Mouse (Mus musculus): ENCODE measurements around the gene Strada.
A peak's percentile ranks its signal among the peaks of the same experiment; 100 is the strongest.

Gene Strada

DNA sequence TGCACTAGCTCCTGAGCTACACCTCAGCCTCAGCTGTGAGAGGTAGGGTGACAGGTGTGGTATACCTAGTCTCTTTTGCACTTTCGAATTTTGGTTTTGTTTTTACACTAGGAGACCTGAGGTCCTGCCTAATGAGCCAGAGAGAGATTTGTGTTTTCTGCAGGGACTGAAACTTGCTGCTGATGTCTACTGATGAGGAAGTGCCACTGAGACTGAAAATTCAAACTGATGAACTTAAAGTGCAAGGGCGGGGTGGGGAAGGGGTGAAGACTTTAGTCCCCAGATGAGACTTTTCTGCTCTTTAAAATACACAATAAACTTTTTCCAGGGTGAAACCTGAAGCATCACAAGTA is 21.5 kb downstream of the Strada start:
- no peak for DNase-seq

DNA sequence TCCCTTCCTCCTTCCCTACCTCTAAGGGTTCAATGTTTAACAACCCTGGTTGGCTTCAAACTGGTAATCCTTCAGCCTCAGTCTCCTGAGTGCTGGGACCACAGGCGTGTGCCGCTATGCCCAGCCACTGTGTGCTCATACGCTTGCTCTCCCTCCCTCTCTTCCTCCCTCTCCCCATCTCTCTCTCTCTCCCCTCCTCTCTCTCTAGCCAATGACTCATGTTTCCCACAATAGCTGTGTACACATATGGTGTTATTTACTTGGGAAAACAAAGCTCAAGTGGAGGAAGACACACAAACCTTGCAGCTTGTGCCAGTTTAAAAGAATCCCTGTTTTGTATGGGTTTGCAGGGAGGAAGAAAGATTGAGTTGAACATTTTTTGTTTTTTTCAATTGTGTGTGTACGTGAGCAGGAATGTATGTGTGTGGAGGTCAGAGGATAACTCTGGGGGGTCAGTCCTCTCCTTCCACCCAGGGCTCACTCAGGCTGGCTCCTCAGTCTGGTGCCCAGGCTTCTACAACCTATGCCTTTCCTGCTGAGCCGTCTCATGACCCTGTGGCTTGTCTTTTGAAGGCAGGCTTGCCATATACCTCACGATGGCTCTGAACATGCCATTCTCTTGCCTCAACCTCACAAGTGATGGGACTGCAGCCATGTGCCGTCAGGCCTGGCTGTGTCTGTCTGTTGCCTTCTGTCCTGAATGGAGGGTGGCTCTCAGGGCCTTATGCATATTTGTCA is 22.1 kb downstream of the Strada start:
- no peak for DNase-seq

DNA sequence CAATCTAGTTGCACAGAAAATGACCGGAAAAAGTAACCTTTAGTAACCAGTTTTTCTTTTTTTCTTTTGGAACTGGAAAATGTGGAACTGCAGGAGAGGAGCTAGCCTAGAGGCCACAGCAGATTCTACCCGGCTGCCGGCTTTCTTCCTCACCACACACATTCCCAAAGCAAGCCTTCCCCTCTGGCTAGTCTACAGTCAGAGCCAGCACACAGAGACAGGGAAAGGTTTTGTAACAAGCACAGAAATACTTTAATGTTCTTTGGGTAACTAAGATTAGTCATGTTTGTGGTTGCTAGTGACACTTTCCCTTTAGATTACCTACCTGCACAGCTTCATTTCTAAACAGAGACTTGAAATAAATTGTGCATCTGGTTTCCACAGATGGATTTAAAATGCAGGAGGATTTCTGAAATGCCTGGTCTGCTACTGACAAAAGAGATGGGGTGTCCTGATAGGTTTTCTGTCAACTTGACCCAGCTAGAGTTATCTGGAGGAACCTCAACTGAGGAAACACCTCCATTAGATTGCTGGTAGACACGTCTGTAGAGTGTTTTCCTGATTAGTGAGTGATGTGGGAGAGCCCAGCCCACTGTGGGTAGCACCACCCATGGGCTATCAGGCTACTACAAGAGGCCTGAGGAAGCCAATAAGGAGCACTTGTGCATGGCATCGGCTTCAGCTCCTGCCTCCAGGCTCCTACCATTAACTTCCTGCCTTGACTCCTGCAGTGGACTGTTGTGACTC is 23.8 kb downstream of the Strada start:
- DNase-seq: no peak

DNA sequence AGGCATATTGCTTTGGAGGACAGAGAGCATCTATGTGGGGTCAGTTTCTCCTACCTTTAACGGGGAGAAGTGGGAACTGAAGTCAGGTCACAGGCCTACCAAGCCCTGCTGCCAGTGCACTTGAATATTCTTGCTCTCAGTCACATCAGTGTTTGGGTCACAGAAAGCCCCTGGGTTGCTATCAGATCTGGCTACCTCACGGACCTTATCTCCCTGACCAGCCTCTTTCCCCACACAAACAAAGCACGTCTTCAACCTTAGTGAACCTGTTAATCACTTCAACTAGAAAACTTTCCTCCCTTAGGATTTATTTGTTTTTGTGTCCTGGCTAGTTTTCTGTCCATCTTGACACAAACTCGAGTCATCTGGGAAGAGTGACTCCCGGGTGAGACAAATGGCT is 25.6 kb downstream of the Strada start:
- DNase-seq: no peak

DNA sequence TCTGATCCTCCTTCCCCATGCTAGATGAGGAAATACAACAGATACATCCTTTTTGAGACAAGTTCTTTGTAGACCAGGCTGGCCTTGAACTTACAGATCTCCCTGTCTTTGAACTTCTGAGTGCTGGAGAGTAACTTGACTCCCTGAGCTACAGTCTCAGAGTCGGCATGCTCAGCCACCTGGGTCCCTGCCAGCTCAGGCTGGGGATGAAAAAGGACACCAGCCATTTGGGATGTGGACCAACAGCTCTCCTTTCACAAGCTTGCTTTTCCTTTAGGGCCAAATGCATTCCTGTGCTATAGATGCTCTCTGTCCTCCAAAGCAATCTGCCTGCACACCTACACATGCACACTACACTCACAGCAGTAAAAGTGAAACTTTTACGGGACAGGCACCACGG is 26.9 kb downstream of the Strada start:
- no peak for DNase-seq

DNA sequence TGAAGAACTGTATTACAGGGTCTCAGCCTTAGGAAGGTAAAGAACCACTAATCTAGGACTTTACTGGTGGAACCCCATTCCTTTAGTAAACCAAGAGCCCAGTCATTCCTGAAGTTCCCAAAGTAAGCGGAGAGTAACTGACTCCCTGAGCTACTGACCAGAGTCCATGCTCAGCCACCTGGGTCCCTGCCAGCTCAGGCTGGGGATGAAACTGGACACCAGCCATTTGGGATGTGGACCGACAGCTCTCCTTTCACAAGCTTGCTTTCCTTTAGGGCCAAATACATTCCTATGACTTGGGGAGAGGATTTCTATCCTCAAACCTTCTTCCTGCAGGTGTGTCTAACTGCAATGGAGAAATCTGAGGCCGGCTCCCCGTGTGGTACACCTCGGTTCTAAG is 27.6 kb downstream of the Strada start:
- DNase-seq: no peak

DNA sequence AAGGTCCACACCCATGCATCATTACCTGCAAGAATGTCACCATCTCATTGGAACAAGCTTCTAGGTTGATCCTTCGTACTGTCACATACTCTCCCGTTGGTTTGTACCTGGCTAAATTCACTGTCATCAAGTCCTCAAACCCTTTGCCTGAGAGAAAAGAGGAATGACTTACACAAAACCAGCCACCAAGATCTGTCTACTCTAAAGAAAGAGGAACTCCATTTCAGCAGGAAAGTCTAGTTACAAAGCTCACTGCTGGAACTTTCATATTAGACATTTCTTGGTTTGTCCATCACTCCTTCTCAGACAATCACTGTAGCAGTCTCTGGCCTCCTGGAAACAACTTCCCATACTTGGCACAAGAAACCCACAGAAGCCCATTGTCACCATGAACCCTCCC is 28.7 kb downstream of the Strada start:
- no peak for DNase-seq

GRCm38 (mm10) chr11:106170807-106171206 is 31.2 kb downstream of the Strada start:
- DNase-seq: peak; percentile 82

DNA sequence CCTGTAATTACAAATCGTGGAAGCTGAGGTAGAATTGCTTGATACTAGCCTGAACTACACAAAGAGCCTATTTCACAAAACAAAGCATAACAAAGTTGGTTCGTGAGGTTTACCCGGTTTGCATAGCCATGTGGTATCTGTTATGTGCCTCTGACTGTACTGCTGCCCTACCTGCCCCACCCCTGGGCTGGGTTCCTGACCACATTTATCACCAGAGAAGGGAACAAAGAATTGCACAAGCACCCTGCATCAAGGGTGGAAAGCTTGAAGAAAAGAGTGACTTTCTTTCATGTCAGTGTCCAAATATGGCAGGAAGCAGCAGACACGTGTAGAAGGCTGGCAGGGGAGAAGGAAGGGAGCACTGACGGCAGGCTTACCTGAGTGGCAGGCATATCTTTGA is 34.5 kb downstream of the Strada start:
- peak; percentile 69 for DNase-seq

DNA sequence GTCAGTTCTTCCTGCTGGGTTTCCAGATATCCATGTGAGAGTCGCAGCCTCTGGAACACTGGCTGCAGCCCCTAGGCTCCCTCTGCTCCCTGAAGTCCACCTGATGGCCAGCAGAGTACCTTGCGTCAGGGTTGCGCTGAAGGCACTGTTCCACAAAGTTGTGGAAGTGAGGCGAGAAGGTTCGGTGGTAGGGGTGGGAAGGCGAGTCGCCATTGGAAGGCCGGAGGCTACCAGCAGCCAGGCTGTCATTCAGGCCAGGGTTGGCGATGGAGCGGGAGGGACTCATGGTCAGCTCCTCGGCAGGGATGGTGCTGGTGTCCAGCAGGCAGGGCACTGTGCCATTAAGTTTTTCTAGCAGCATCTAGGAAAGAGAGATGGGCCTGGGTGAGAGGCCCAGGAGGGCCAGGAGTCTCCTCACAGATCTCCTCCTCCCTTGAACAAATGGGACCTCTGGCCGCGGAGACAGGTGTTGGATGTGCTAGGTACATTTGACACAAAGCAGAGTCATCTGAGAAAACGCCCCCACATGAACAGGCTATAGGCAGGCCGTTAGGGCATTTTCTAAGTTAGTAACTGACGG is 37.3 kb downstream of the Strada start:
- no peak for DNase-seq

- DNase-seq: no peak
Observed at GRCm38 (mm10) chr11:106163546-106163945, 38.4 kb downstream of the Strada start.

GRCm38 (mm10) chr11:106162237-106162636 is 39.7 kb downstream of the Strada start:
- DNase-seq: no peak

DNA sequence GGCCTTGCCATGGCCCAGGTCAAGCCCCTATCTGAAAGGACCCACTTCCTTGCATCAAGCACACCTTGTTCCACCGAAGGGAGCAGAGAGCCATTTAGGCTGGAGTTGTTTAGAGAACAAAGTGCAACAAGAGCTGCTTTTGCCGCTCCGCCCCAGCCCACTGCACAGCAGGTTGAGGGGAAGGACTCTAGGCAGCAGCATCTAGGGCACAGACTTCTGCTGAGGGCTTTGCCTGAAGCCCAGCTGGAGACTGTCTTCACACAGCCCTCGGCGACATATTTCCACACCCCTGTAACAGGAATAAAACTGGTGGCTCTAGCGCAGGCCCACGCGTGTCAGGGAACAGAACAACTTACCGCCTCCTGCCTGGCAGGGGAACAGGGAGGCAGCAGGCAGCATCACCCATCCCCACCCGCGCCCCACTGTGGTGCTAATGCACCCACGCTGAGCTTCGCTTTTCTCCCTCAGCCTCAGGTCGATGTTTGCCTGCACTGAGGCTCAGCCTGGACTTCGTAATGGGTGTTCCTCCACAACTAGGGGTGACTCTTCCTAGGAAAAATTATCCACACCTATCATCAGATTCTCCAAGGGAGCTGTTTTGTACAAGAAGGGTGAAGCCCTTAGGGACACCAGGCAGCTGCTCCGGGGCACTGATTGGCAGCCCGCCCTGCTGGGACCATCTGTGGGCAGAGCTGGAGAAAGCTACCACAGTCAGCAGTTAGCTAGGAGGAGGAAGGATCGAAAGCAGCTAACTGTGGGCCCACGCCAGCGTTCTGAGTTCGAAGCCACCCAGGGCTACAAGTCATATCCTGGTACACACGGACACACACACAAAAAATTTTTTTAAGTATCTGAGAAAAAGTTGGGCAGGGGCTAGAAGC is 40.9 kb downstream of the Strada start, which contains the start of the genes Gm10840 and Limd2:
Gene Gm10840 (plus strand): TSS at position 10 of the 881 bp plus-strand sequence.
Gene Limd2 (minus strand): TSS at position 20 of the 881 bp plus-strand sequence.
- DNase-seq: peak; percentile 83

GRCm38 (mm10) chr11:106159921-106160840 is 41.8 kb downstream of the Strada start:
- DNase-seq: peak; percentile 92

GRCm38 (mm10) chr11:106159216-106159920 is 42.6 kb downstream of the Strada start:
- peak; percentile 95 for DNase-seq

- DNase-seq: no peak
Observed at GRCm38 (mm10) chr11:106158930-106159215, 43.1 kb downstream of the Strada start.

DNA sequence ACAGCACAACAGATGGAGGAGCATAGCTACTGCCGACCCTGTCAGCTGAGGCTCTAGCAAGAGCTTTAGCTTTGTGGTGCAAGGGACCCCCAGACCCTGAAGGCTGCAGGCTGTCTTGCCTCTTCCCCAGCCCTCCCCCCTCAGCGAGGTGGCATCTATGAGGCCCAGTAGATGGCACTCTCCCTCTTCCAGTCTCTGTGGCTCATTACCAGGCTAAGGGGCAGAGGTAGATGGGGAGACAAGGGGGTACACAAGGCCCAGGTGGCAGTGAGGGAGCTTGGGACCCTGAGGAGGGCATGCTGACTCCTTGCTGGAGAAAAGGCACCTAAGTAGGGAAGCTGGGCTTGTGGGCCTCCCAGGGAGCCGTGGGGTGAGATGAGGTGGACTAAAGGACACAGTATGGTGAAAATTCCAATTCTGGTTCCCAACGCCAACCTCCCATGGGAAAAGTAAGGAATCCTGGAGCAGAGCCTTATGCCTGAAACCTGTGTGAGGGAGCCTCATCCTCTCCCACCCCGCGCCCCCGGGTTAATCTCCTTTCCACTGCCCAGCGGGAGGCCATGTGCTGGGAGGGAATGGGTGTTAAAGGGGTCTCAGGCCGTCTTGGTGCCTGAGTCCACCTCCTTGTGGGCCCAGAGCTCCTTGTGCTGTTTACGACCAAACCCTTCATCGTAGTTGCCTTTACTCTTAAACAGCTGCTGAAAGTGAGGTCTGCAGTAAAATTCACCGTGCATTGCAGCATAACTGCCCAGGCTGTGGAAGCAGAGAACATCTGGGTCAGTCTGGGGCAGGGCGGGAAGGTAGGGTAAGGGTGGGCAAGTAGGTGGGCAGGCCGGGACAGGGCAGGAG is 43.7 kb downstream of the Strada start:
- DNase-seq: peak; percentile 79

DNA sequence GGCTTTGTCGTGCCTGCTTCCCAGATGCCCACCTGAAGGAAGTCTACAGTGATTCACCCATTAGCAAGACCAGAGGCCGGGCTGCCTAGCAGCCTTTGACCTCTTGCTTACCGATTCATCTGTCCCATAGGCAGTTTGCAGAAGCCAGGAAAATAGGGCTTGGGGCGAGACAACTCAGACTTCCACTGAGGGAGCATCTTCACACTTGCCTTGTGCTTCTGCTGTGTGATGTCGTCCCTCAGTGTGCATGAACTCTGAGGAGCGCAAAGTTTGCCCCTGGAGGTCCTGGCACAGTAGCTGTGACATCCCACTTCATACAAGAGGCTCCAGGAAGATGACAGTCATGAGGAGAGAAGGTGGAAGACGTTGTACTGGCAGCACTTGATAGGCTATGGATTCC is 44.8 kb downstream of the Strada start:
- DNase-seq: no peak

DNA sequence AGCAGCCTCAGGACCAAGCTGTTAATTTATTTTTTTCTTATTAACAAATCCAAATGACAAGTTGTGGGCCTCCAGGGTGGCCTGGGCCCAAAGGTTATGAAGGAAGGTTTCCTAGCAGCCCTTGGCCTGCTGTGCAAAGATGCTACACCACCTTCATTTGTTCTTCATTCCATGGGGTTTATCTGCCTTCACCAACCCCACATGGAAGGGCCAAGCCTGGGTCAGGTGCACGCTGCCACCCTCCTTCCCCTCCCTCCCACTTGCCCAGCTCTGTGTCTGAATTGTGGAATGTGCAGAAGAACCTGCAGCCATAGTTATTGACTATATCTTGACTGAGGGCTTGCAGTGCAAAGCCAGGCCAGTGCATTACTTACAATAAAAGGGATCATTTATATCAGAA is 45.7 kb downstream of the Strada start:
- DNase-seq: no peak

DNA sequence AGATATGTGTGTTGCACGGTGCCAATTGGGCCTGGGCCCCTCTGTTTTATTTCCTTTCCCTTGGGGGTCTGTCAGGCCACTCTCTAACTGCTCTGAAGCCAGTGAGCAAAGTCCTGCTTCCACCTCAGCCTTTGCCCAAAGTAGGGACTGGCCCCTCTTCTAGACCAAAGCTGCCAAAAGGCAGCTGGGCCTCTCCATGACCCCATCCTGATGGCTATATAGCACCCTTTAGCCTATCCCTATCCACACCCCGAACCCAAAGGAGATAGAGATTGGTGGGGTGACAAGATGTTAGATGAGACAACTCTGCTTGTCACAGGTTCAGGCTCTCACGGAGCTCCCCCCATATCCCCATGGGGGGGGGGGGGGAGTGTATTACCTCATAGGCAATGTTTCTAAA is 46.2 kb downstream of the Strada start:
- DNase-seq: no peak

Measured in thymus, postnatal 25 days (tissue).